Mouse (Mus musculus) hindbrain, embryonic 14.5 days (tissue): ENCODE measurements around the gene Tm9sf1. TPM values are rescaled to one million over a fixed set of nuclear protein-coding genes. Genes with fewer than 3 reads are reported as not detected.

Source experiments
- ATAC-seq: fragments of 200-750 bp; cut with Nextera tagmentation; 2 replicates; pipeline ENCODE4 v1.8.0; 2017; ENCODE audit warnings: moderate number of reproducible peaks, mild to moderate bottlenecking, moderate TSS enrichment, moderate library complexity; ENCODE audit not compliant: low FRiP score
- DNase-seq: peaks from one replicate; pipeline ENCODE4 v3.0.0-alpha.2; 2015; ENCODE audit warnings: low spot score
- H3K27ac ChIP-seq: fragments of 300-500 bp; sonication (generic); 2 replicates; pipeline ENCODE4 v1.5.1; 2014; ENCODE audit warnings: mild to moderate bottlenecking, moderate library complexity
- H3K27me3 ChIP-seq: fragments of 300-500 bp; sonication (generic); 2 replicates; pipeline ENCODE4 v1.6.1; 2014; ENCODE audit warnings: mild to moderate bottlenecking, low read length, mixed read lengths; ENCODE audit not compliant: control insufficient read depth, insufficient read depth
- H3K36me3 ChIP-seq: fragments of 300-500 bp; sonication (generic); replicated peaks from 2 replicates; pipeline ENCODE4 v1.6.1; 2014; ENCODE audit not compliant: control insufficient read depth, insufficient read depth
- H3K4me1 ChIP-seq: fragments of 300-500 bp; sonication (generic); replicated peaks from 2 replicates; pipeline ENCODE4 v1.6.1; 2014; ENCODE audit warnings: antibody characterized with exemption, low read length, mixed read lengths; ENCODE audit not compliant: control insufficient read depth, insufficient read depth
- H3K4me2 ChIP-seq: fragments of 300-500 bp; sonication (generic); replicated peaks from 2 replicates; pipeline ENCODE4 v1.6.1; 2014; ENCODE audit warnings: mild to moderate bottlenecking, moderate library complexity
- H3K4me3 ChIP-seq: fragments of 300-500 bp; sonication (generic); replicated peaks from 2 replicates; pipeline ENCODE4 v1.5.1; 2014; ENCODE audit warnings: mild to moderate bottlenecking, low read length
- H3K9ac ChIP-seq: fragments of 300-500 bp; sonication (generic); 2 replicates; pipeline ENCODE4 v1.6.1; 2014
- H3K9me3 ChIP-seq: fragments of 300-500 bp; sonication (generic); 2 replicates; pipeline ENCODE4 v1.6.1; 2016; ENCODE audit warnings: low read length; ENCODE audit not compliant: control insufficient read depth
- WGBS: fragments of 180-500 bp; shearing (Covaris S2); extraction: QIAGEN DNeasy Blood & Tissue Kit; methylation state at CpG from one replicate; pipeline ENCODE4 v1.1.7; 2014; 5-methylcytosine and 5-hydroxymethylcytosine counted together
- polyA plus RNA-seq: library from polyadenylated mRNA; unstranded; fragments of >200 nt; fragmentation: Nextera tagmentation; extraction: Ambion mirVana; gene quantifications from 2 replicates; pipeline ENCODE4 v1.2.1, GENCODE M21; 2014

Tm9sf1 gene
- polyA plus RNA-seq, 1 experiment from 2014 or later, result 58.9 TPM

GRCm38 (mm10) chr14:55640816-55641215, 2.8 kb downstream of the Tm9sf1 start:
- 96% methylated on average over 14 of the region's 14 CpGs for WGBS
- H3K27me3 ChIP-seq, result no peaks in the 10 kb centered on the region
- H3K9ac ChIP-seq, result no peak overlapping the region
- peaks cover 29% of the 10 kb centered on the region for H3K4me1 ChIP-seq
- no peak for ATAC-seq
- H3K27ac ChIP-seq, result no peak overlapping the region
- no peak overlapping the region for H3K4me2 ChIP-seq
- DNase-seq, result no peak
- peaks cover 45% of the 10 kb centered on the region for H3K36me3 ChIP-seq
- H3K4me3 ChIP-seq, result no peak overlapping the region
- no peaks in the 10 kb centered on the region for H3K9me3 ChIP-seq

GRCm38 (mm10) chr14:55637795-55638194, 5.8 kb downstream of the Tm9sf1 start, which contains the start of gene Gm49378:
Gene Gm49378, minus strand, starts transcription at chr14:55637895.
- ATAC-seq, result no peak
- H3K9me3 ChIP-seq, result no peaks in the 10 kb centered on the region
- H3K4me2 ChIP-seq, result no peak within 1 kb of the TSS
- H3K27ac ChIP-seq, result no peak within 1 kb of the TSS
- peaks cover 59% of the 10 kb centered on the region for H3K36me3 ChIP-seq
- H3K9ac ChIP-seq, result no peak within 1 kb of the TSS
- no peak for DNase-seq
- H3K4me3 ChIP-seq, result no peak within 1 kb of the TSS
- no peaks in the 10 kb centered on the region for H3K27me3 ChIP-seq
- H3K4me1 ChIP-seq, result peaks cover 24% of the 10 kb centered on the region
- WGBS, result 96% methylated on average over 9 of the region's 9 CpGs

GRCm38 (mm10) chr14:55635523-55636007, 8.0 kb downstream of the Tm9sf1 start, which contains the start of gene Ipo4:
Gene Ipo4, minus strand, starts transcription at chr14:55635957.
- ATAC-seq (peak; percentile 91), DNase-seq (peak; percentile 89)
- H3K9me3 ChIP-seq, result no peaks in the 10 kb centered on the region
- peak within 1 kb of the TSS; percentile 90 for H3K4me2 ChIP-seq
- peak within 1 kb of the TSS; percentile 67 for H3K27ac ChIP-seq
- peak within 1 kb of the TSS; percentile 81 for H3K9ac ChIP-seq
- H3K4me3 ChIP-seq, result peak within 1 kb of the TSS; percentile 69
- WGBS, result 2% methylated on average over 33 of the region's 33 CpGs
- H3K27me3 ChIP-seq, result no peaks in the 10 kb centered on the region
- H3K4me1 ChIP-seq, result peaks cover 17% of the 10 kb centered on the region
- H3K36me3 ChIP-seq, result peaks cover 80% of the 10 kb centered on the region

- ATAC-seq (peak; percentile 7), DNase-seq (no peak)
- peak overlapping the region; percentile 81 for H3K9ac ChIP-seq
- H3K36me3 ChIP-seq, result peaks cover 80% of the 10 kb centered on the region
- no peaks in the 10 kb centered on the region for H3K9me3 ChIP-seq
- H3K4me1 ChIP-seq, result peaks cover 17% of the 10 kb centered on the region
- 6% methylated on average over 23 of the region's 23 CpGs for WGBS
- H3K4me3 ChIP-seq, result peak overlapping the region; percentile 69
- peak overlapping the region; percentile 67 for H3K27ac ChIP-seq
- no peaks in the 10 kb centered on the region for H3K27me3 ChIP-seq
- peak overlapping the region; percentile 90 for H3K4me2 ChIP-seq
Observed at GRCm38 (mm10) chr14:55634874-55635522, 8.6 kb downstream of the Tm9sf1 start.

- Histone ChIP-seq H3K27me3 (no peaks in the 10 kb centered on the region), H3K36me3 (peaks cover 99% of the 10 kb centered on the region), H3K9ac (no peak overlapping the region), H3K9me3 (no peaks in the 10 kb centered on the region), H3K4me2 (no peak overlapping the region), H3K27ac (no peak overlapping the region), H3K4me3 (no peak overlapping the region), H3K4me1 (no peaks in the 10 kb centered on the region)
- DNase-seq, result no peak
- whole genome bisulfite sequencing, result 48% methylated on average over 5 of the region's 5 CpGs
- no peak for ATAC-seq
Observed at GRCm38 (mm10) chr14:55629312-55629711, 14.3 kb downstream of the Tm9sf1 start.

- Histone ChIP-seq H3K4me2 (no peak overlapping the region), H3K9me3 (no peaks in the 10 kb centered on the region), H3K27ac (no peak overlapping the region), H3K4me1 (no peaks in the 10 kb centered on the region), H3K27me3 (no peaks in the 10 kb centered on the region), H3K4me3 (no peak overlapping the region), H3K36me3 (peaks cover 94% of the 10 kb centered on the region), H3K9ac (no peak overlapping the region)
- no peak for ATAC-seq
- DNase-seq, result no peak
- WGBS, result 94% methylated on average over 27 of the region's 27 CpGs
Observed at GRCm38 (mm10) chr14:55628077-55628827, 15.4 kb downstream of the Tm9sf1 start.

GRCm38 (mm10) chr14:55618486-55619195, 25.0 kb downstream of the Tm9sf1 start:
- ATAC-seq, result no peak
- Histone ChIP-seq H3K36me3 (no peaks in the 10 kb centered on the region), H3K4me3 (peak overlapping the region; percentile 28), H3K27ac (no peak overlapping the region), H3K4me2 (peak overlapping the region; percentile 39), H3K27me3 (no peaks in the 10 kb centered on the region), H3K9ac (peak overlapping the region; percentile 40), H3K4me1 (no peaks in the 10 kb centered on the region), H3K9me3 (no peaks in the 10 kb centered on the region)
- 56% methylated on average over 22 of the region's 22 CpGs for WGBS
- no peak for DNase-seq

- ATAC-seq (peak; percentile 78), DNase-seq (peak; percentile 44)
- Histone ChIP-seq H3K27me3 (no peaks in the 10 kb centered on the region), H3K36me3 (no peaks in the 10 kb centered on the region), H3K4me2 (peak within 1 kb of the TSS; percentile 39), H3K9me3 (no peaks in the 10 kb centered on the region), H3K9ac (peak within 1 kb of the TSS; percentile 40), H3K4me1 (no peaks in the 10 kb centered on the region), H3K27ac (no peak within 1 kb of the TSS), H3K4me3 (peak within 1 kb of the TSS; percentile 28)
- 21% methylated on average over 21 of the region's 21 CpGs for WGBS
Observed at GRCm38 (mm10) chr14:55617822-55618221, 25.8 kb downstream of the Tm9sf1 start, which contains the start of gene Rec8. Gene Rec8, plus strand, starts transcription at chr14:55618037.

GRCm38 (mm10) chr14:55616844-55617243, 26.8 kb downstream of the Tm9sf1 start:
- Histone ChIP-seq H3K4me2 (no peak overlapping the region), H3K4me3 (no peak overlapping the region), H3K27ac (no peak overlapping the region), H3K4me1 (no peaks in the 10 kb centered on the region), H3K9me3 (no peaks in the 10 kb centered on the region), H3K36me3 (no peaks in the 10 kb centered on the region), H3K27me3 (no peaks in the 10 kb centered on the region), H3K9ac (no peak overlapping the region)
- WGBS, result 84% methylated on average over 2 of the region's 2 CpGs
- ATAC-seq (no peak), DNase-seq (no peak)
